Mouse (Mus musculus) brain, adult 2 months (tissue): ENCODE measurements around the gene Unc119.

Source experiments
- DNase-seq: peaks from one replicate; pipeline ENCODE4 v3.0.0; 2011; ENCODE audit warnings: low read depth, low spot score

The Unc119 gene

DNA sequence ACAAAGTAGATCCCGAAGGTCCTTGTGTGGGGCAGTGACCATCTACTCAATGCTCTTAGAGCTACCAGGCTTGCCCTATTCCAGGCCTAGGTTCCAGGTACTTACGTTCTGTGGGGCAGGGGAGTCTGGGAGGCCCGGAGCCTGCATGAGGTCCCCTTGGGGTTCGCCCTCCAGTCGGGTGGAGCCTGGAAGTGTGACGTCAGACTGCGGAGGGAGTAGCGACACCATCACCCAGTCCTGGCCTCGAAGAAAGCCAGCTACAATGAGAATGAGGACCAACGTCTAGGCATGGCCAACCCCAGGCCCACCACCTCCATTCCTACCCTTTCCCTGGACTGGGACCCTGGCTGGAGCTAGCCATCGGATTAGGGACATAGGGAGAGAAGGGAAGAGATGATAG, 28.4 kb downstream of the Unc119 start:
- DNase-seq = no peak

GRCm38 (mm10) chr11:78372166-78372565, 28.9 kb downstream of the Unc119 start:
- DNase-seq = no peak

DNA sequence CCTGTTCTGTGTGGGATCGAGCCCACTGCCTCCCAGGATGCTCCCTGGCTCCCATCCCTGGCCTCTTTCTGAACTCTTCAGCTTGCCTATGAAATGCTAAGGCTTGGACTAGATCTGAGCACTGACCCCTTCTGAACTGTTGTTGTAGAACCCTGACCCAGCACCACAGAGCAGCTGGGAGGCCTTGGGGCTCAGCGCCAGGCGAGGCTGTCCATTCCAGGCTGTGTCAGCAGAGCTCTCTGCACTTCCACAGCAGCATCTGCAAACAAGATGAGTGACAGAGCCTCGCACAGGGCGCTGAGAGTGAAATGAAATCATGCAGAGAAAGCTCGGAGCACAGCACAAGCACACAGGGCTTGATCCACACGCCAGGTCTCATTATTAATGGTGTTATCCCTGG, 29.3 kb downstream of the Unc119 start:
- DNase-seq = no peak

DNA sequence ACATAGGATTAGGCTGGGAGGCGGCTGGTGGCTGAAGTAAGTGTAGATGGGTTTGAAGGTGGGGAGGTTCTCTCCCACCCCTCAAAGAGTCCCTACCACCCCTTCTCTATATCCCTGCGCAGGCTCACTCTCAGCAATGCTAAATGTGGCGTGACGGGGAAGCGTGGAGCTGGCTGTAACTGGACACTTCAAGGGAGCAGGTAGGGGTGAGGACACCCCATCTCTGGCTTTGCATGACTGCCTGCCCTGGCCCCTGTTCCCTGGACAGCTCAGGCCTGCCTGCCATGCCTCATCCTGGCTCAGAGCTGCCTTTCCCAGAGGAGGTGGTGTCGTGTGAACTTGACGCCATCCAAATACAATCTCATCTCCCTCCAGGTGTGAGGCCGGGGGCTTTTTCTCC, 30.9 kb downstream of the Unc119 start:
- DNase-seq = no peak

DNA sequence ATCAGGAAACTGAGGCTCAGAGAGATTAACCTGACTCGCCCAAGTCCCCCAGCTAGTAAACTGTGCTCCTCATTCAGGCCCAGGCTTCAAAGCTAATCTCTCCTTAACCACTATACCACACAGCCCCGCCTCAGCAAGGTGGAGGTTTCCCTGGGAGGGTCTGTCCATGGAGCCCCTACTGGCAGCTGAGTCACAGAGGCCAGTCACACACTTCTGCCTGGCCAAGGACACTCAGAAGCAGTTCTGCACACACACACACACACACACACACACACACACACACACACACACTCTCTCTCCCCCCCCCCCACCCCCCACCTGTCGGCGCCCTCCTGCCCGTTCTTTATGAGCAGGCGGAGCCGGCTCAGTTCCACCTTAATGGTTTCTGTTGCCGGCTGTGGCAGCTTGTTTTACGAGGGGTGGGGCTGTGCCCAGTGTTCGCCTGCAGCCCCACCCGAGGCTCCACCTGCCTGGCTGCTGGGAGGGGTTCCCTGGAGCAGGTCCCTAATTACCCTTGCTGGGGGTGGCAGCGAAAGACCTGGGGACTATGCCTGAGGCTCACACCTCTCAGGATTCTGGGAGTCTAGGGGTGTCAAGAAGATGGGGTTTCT, 34.4 kb downstream of the Unc119 start:
- no peak for DNase-seq

GRCm38 (mm10) chr11:78380351-78380750, 37.1 kb downstream of the Unc119 start:
- no peak for DNase-seq

DNA sequence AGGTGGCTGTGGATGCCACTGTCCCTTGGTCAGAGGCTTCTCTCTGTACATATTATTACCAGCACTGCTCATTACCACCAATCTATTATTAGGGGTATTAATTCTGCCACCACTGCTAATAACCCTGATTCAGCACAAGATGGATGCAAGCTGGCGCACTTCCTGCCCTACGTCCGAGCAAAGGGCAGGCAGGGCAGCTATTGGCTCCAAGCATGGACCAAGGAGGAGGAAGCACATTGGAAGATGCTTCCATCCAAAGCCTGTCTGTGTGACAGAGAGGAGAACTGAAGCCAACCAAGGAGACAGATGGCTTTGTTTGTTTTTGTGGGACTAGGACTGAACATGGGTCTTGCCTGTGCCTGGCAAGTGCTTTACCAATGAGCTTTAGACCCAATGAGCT, 37.7 kb downstream of the Unc119 start:
- DNase-seq = peak; percentile 12

GRCm38 (mm10) chr11:78382286-78382685, 39.0 kb downstream of the Unc119 start:
- peak; percentile 22 for DNase-seq

DNA sequence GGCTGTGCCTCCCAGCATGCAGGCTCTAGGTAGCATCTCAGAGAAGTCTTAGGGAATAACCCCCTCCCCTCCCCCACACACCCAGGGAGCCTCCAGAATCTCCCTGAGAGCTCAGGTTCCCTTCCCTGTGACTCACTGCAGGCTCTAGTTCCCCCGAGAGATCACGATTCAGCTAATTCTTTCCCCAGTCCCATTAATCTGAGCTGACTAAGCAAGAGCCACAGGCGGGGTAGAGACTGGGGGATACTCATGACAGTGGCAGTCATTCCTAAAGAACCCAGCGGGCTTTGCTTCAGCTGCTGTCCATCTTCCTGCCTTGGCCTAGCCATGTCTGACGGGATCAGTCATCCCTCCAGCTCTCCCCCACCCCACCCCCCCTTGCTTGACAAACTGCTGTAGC, 39.4 kb downstream of the Unc119 start:
- peak; percentile 71 for DNase-seq

GRCm38 (mm10) chr11:78385776-78386175, 42.5 kb downstream of the Unc119 start:
- DNase-seq = no peak

DNA sequence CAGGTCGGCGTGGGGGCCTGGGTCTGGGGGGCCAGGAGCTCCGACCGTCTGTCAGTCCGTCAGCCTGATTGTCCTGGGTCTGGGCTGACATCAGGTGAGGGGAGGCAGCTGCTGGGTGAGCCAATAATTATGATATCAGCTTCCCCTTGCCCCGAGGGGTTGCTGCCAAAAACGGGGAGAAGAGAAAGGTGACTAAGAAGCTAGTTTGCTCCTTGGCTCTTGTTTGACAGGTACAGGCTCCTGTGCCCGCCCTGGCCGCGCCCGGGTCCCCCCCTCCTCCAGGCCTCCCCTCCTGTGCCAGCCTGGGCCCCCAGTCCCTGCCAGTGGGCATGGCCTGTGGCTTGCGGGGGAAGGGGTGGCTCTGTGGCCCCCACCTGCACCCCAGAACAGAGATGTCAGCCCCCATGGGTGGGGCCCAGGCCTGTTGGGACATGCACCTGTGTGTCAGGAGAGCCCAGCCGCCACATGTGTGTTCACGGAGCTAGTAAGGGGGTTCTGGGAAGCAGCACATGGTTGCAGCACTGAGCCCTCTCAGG, 43.3 kb downstream of the Unc119 start, which contains the start of gene Foxn1:
TSS of gene Foxn1 (minus strand) at position 51 of the 536 bp plus-strand sequence.
- no peak for DNase-seq

DNA sequence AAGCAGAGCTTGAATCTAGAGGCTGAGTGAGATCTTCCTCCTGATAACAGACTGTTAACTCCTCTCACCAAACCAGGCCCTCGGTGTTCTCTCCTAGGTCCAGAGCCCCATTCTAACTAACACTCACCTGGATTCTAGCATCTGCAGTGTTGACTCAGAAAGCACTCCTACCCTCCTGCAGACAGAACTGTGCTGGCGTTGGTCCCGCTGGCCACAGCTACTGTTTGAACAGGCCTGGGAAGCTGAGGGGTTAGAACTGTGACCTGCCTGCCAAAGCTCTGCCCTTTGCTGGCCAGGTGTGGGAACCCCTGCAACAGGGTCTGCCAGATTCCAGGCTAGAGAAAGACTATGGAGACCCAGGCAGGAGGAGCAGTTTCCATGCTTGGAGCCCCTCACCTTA, 49.4 kb downstream of the Unc119 start:
- no peak for DNase-seq

DNA sequence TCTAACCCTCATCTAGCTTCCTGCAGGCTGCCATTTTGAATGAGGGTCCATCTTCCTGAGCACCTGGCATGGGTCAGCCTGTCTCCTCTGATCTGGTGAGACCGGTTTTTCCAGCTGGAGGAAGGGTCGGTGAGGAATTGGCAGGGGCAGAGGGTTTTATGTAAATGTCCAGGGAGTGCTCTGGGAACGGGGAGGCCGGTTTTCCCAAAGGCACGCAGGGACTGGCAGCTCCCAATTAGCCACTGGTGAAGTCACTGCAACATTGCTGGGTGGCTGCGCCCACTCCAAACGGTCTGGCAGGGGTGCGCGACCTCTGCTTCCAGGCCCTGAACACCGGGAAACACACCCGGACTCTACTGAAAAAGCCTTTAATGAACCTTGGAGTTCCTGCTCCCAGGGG, 53.7 kb downstream of the Unc119 start:
- no peak for DNase-seq

GRCm38 (mm10) chr11:78397397-78397796, 54.1 kb downstream of the Unc119 start:
- DNase-seq = peak; percentile 61

- DNase-seq = no peak
These were observed 54.9 kb downstream of the Unc119 start for GRCm38 (mm10) chr11:78398212-78398611.
